Mouse (Mus musculus) heart, adult 2 months (tissue): Measurements from ENCODE around the gene Bmp7.

Experiments
- CTCF ChIP-seq: fragments of 200-600 bp; IDR thresholded peaks from 2 replicates; pipeline ENCODE4 v1.8.1; 2022; ENCODE audit warnings: antibody characterized with exemption, mild to moderate bottlenecking, moderate library complexity
- EP300 ChIP-seq: fragments of 200-500 bp; IDR thresholded peaks from 2 replicates; pipeline ENCODE4 v1.6.1; 2011; ENCODE audit warnings: low read depth, low read length, control low read depth; ENCODE audit not compliant: insufficient read depth
- POLR2A ChIP-seq: fragments of 200-500 bp; IDR thresholded peaks from 2 replicates; pipeline ENCODE4 v1.6.1; 2011; ENCODE audit warnings: mild to moderate bottlenecking, low read depth, low read length, control low read depth; ENCODE audit not compliant: insufficient read depth

GRCm38 (mm10) chr2:172975159-172975558 lies 35.0 kb upstream of the Bmp7 start:
- TF ChIP-seq POLR2A (no peak), EP300 (peak; percentile 76), CTCF (no peak)
